Mouse (Mus musculus): ENCODE measurements around the gene Gm20696.

DNA sequence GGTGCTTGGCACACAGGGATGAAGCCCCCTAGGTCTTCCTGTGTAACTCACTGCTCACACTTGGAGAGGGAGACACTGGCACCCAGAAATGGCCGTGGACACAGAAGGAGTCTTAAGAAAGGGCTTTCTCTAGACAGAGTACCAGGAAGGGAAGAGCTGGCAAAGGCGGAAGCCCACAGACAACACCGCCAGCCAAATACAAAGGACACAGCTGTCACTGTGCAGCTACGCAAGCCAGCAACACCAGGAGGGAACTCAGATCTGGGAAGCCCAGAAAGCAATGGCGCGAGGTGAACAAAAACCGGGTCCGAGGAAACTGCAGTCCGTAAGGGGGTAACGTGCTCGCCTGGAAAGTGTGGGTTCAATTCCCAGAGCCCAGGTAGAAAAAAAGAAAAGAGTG, 11.5 kb upstream of the Gm20696 start:
- TF ChIP-seq POLR2A (IDR thresholded peaks at IDR 0.05; ENCODE audit: borderline replicate concordance, insufficient read depth, low read length) (no peak), CTCF (IDR thresholded peaks at IDR 0.05; ENCODE audit: borderline replicate concordance, insufficient read depth, low read depth, low read length) (no peak)

Measured in cerebellum, adult 2 months (tissue).